Mouse (Mus musculus) 3134 (cell line): ENCODE measurements around the gene Proser2.

Experiments
- DNase-seq: peaks from one replicate; pipeline ENCODE4 v3.0.0-alpha.2; 2011; ENCODE audit warnings: low spot score; ENCODE audit not compliant: insufficient read length; ENCODE audit errors: extremely low read depth

Proser2 gene

GRCm38 (mm10) chr2:6075530-6075896 lies 54.5 kb downstream of the Proser2 start:
- DNase-seq: no peak

- DNase-seq: no peak
Observed at GRCm38 (mm10) chr2:6074891-6075529, 55.0 kb downstream of the Proser2 start.

- DNase-seq: no peak
Observed at GRCm38 (mm10) chr2:6072685-6073260, 57.2 kb downstream of the Proser2 start.

- DNase-seq: no peak
Observed at GRCm38 (mm10) chr2:6071598-6072440, 58.2 kb downstream of the Proser2 start.

- DNase-seq: no peak
Observed at GRCm38 (mm10) chr2:6070925-6071324, 59.1 kb downstream of the Proser2 start.

GRCm38 (mm10) chr2:6067341-6067740 lies 62.7 kb downstream of the Proser2 start:
- no peak for DNase-seq

GRCm38 (mm10) chr2:6060071-6060804 lies 69.8 kb downstream of the Proser2 start:
- DNase-seq: no peak

- no peak for DNase-seq
Observed at GRCm38 (mm10) chr2:6059291-6059690, 70.7 kb downstream of the Proser2 start.

GRCm38 (mm10) chr2:6056518-6056917 lies 73.5 kb downstream of the Proser2 start:
- no peak for DNase-seq

- no peak for DNase-seq
Observed at GRCm38 (mm10) chr2:6055466-6055865, 74.5 kb downstream of the Proser2 start.

GRCm38 (mm10) chr2:6049018-6049417 lies 81.0 kb downstream of the Proser2 start:
- DNase-seq: no peak

GRCm38 (mm10) chr2:6048570-6048969 lies 81.4 kb downstream of the Proser2 start:
- no peak for DNase-seq
